27 mouse cellular contexts compared by ENCODE assay signal in genomic region chr2:105771314-105771713, GRCm38 (mm10).
"Had no signal": no experiment of that assay in that cellular context is flagged by ENCODE, and none has a peak within 500 bp of the region (broad histone marks: within the 10 kb centered on the region; RNA-seq: fewer than 3 reads in every experiment).

No protein-coding gene starts in this region.

- H3K4me3 ChIP-seq: heart, adult 2 months; heart, embryonic 10.5 days; heart, embryonic 12.5 days; hindbrain, embryonic 10.5 days; hindbrain, embryonic 12.5 days; kidney, embryonic 15.5 days; limb, embryonic 13.5 days; limb, embryonic 15.5 days; liver, embryonic 15.5 days had no signal

- H3K4me1 ChIP-seq: heart, embryonic 10.5 days; heart, embryonic 12.5 days; hindbrain, embryonic 10.5 days; hindbrain, embryonic 12.5 days; kidney, embryonic 15.5 days; limb, embryonic 13.5 days; limb, embryonic 15.5 days had no signal

- H3K36me3 ChIP-seq: hindbrain, embryonic 12.5 days; kidney, embryonic 15.5 days; limb, embryonic 15.5 days had no signal

- H3K9ac ChIP-seq: heart, embryonic 12.5 days; hindbrain, embryonic 12.5 days; hindbrain, embryonic 14.5 days; kidney, embryonic 15.5 days; limb, embryonic 13.5 days; limb, embryonic 15.5 days; liver, embryonic 15.5 days had no signal

- H3K9me3 ChIP-seq: heart, embryonic 10.5 days; heart, embryonic 12.5 days; limb, embryonic 13.5 days; limb, embryonic 15.5 days; liver, embryonic 15.5 days had no signal

- H3K4me2 ChIP-seq: heart, embryonic 12.5 days; hindbrain, embryonic 12.5 days; hindbrain, embryonic 14.5 days; kidney, embryonic 15.5 days; limb, embryonic 13.5 days; limb, embryonic 15.5 days; liver, embryonic 15.5 days had no signal

- ATAC-seq: hindbrain, embryonic 16.5 days; intestine, embryonic 16.5 days had no signal

- H3K27ac ChIP-seq: heart, adult 2 months; heart, embryonic 10.5 days; hindbrain, embryonic 10.5 days; hindbrain, embryonic 12.5 days; hindbrain, embryonic 14.5 days; kidney, embryonic 15.5 days; kidney, postnatal 0 days; limb, embryonic 13.5 days; limb, embryonic 15.5 days; liver, embryonic 15.5 days had no signal

- DNase-seq: gastrocnemius, postnatal 14 days; gastrocnemius, postnatal 36 days; heart, adult 11 months; heart, adult 2 months; heart, postnatal 10 days; heart, postnatal 4 days; kidney, adult 11 months; kidney, adult 2 months; kidney, adult 9 months; kidney, postnatal 14 days; kidney, postnatal 36 days; layer of hippocampus, adult 9-11 months; layer of hippocampus, postnatal 36 days; left cerebral cortex, postnatal 4 days; lung, adult 18-20 months had no signal

- H3K27me3 ChIP-seq: heart, embryonic 12.5 days; hindbrain, embryonic 12.5 days; kidney, embryonic 15.5 days; limb, embryonic 13.5 days; limb, embryonic 15.5 days; liver, embryonic 15.5 days had no signal
